Mouse (Mus musculus): ENCODE measurements at regions not wholly inside any gene's neighbourhood (a gene's known extent, or its start where the extent isn't known, plus 50 kb on each side); places are given as distances from the start of the nearest gene placed in this dataset.

- DNase-seq (ENCODE audit: low read depth, low spot score), result no peak
Observed at GRCm38 (mm10) chr15:60111046-60111445, 94.6 kb upstream of the 4933412E24Rik start.

DNA sequence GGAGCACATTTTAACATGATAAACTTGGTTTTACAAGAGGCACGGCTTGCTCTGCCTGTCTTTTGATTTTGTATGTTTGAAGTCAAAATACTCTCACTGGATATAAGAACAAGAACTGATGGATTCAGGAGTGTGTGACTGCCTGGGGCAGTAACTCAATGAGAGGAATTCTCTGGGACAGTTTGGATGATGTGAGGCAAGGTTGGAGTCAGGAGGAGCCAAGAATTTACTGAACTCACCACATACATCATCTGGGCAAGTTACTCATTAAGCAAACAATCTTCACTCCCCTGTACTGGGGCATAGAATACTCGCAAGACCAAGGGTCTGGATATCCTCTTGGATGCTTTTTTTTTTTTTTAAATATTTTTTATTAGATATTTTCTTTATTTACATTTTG lies 87.7 kb upstream of the 4933412E24Rik start:
- DNase-seq (ENCODE audit: low read depth, low spot score), result no peak

DNA sequence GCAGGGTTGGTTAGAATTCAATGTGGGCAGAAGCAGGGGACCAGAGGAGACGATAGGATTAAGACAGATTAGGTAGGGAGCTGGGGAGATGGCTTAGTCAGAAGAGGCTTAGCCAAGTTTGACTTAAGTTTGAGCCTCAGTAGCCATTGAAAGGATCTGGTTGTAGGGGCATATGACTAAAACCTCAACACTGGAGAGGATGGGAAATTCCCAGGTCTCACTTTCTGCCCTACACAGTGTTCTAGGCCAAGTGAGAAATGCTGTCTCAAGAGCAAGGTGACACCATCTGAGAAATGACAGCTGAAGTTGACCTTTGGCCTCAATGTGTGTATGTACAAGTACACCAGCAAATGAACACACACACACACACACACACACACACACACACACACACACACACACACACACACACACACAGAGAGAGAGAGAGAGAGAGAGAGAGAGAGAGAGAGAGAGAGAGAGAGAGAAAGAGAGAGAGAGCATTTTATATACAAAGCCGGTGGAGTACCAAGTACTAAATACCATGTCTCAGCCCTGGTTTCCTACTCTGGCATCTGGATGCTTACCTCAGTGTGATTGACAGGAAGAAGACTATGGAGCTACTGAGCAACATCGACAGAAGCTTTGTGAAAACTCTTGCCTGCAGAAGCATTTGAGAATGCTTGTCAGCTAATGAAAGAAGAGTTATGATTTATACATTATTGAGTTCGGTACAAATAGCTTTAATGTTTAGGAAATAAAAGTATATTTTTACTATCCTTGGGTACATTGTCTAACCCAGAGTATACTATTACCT lies 85.3 kb upstream of the 4933412E24Rik start:
- DNase-seq (ENCODE audit: low read depth, low spot score), result no peak

DNA sequence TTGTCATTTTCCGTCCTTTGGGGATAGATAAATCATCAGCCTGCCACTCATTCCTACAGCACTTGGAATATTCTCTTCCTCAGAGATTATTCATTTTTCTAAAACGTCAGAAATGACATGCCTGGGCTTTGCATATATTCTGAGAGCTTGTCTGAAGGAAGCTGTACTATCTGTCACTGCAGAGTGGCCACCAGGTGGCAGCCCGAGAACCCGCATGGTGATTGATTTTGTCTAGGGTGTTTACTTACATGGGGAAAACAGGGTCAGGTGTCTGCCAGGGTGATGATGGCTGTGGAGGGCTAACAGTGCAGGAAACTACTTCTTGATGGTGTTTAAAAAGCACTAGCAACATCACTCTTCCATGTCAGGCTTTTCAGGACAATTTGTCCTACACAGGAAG lies 80.7 kb upstream of the 4933412E24Rik start:
- DNase-seq (ENCODE audit: low read depth, low spot score), result peak; percentile 42

DNA sequence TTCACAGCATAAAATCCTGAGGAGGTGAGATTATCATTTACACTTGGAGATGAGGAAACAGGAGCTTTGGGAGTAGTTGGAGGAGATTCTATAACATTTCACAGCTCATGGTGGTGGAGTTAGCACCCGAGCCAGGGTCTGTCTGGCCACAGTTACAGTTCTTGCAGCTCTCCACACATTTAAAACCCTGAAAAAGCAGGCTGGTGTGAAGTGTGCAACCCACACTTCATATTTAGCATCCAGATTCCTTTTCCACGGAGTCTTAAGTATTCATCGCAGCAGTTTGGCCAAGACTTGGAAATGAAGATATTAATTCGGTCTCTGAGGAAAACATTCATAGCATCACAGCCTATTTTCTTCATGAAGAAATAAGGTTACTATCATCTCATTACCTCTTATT lies 79.7 kb upstream of the 4933412E24Rik start:
- DNase-seq (ENCODE audit: low read depth, low spot score), result no peak

DNA sequence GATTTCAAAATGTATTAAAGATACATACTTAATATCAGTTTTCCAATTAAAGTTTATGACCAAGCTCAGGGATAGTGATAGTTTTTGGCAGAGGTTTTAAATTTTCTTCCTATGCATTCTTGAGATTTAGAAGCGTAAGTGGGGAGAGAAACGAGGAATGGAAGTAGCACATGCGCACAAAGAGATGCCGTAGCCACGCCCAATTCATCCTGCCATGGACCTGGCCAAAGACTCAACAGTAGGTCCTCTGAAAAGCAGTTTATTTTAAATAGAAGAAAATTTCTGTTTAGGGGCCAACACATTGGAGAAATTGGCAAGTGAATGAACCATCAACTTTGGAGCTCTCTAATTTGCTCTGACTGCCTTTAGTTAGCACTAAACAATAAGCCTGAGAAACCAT lies 73.5 kb upstream of the 4933412E24Rik start:
- no peak for DNase-seq (ENCODE audit: low read depth, low spot score)

DNA sequence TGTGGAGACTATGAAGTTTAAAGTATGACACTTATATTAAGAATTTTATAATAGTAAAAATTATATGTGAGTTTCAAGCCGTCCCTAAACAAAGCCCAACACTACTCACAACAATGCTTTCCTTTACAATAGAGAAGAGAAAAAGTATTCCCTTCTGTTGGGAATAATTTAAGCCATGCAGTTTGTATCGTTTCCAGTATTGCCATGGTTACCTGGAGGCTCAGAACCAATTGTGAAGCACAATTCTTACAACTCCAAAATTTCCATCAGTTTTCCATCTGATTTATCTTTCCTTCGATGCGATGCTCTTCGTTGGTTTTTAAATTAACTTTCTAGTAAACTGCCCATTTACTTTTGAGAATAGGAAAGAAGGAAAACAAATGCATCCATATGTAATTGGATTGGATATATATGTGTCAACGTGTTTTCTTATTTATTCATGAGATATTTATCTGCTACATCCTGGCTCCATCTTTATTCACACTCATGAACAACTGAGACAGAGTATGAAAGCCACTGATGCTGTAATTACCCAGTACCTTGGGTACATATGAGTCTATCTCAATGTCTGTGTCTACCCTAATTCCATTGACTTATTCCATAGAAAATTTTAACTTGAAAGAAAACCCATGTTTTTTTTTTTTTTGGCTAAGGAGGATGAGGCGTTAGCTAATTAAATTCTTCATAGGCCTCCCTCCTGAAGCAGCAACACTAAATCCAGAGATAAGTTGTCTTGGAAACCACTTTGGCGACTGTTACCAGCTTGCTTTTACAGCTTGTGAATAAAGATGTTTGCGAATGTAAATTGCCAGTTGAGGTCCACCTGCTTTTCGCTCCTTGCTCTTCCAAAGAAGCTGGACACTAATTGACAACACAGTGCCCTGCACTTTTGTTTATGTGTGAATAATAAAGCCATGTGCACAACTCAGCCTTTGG lies 72.8 kb upstream of the 4933412E24Rik start:
- DNase-seq (ENCODE audit: low read depth, low spot score), result no peak

Measured in R1 (cell line).